Mouse (Mus musculus) stomach, postnatal 0 days (tissue): ENCODE results near the gene Cst6. TPM values are rescaled to one million over a fixed set of nuclear protein-coding genes. Genes with fewer than 3 reads are reported as not detected.

Experiments
- ATAC-seq: fragments of 200-750 bp; cut with Nextera tagmentation; 2 replicates; pipeline ENCODE4 v1.8.0; 2017; ENCODE audit not compliant: low FRiP score, low TSS enrichment
- DNase-seq: peaks from one replicate; pipeline ENCODE4 v3.0.0-alpha.2; 2016; ENCODE audit warnings: low spot score
- H3K27ac ChIP-seq: fragments of 300-500 bp; sonication (generic); replicated peaks from 2 replicates; pipeline ENCODE4 v1.5.1; 2014; ENCODE audit warnings: mild to moderate bottlenecking, control low read depth
- H3K27me3 ChIP-seq: fragments of 300-500 bp; sonication (generic); 2 replicates; pipeline ENCODE4 v1.6.1; 2014; ENCODE audit warnings: low read length; ENCODE audit not compliant: control insufficient read depth, insufficient read depth
- H3K36me3 ChIP-seq: fragments of 300-500 bp; sonication (generic); 2 replicates; pipeline ENCODE4 v1.6.1; 2014; ENCODE audit warnings: low read length, mixed read lengths; ENCODE audit not compliant: control insufficient read depth, insufficient read depth
- H3K4me1 ChIP-seq: fragments of 300-500 bp; sonication (generic); replicated peaks from 2 replicates; pipeline ENCODE4 v1.6.1; 2014; ENCODE audit warnings: antibody characterized with exemption; ENCODE audit not compliant: control insufficient read depth, insufficient read depth
- H3K4me2 ChIP-seq: fragments of 300-500 bp; sonication (generic); replicated peaks from 2 replicates; pipeline ENCODE4 v1.6.1; 2014; ENCODE audit warnings: low read depth, mild to moderate bottlenecking, control low read depth, moderate library complexity
- H3K4me3 ChIP-seq: fragments of 300-500 bp; sonication (generic); 2 replicates; pipeline ENCODE4 v1.5.1; 2014; ENCODE audit warnings: low read depth, low read length, control low read depth
- H3K9ac ChIP-seq: fragments of 300-500 bp; sonication (generic); 2 replicates; pipeline ENCODE4 v1.6.1; 2014; ENCODE audit warnings: mild to moderate bottlenecking, low read length, control low read depth, mixed read lengths
- H3K9me3 ChIP-seq: fragments of 300-500 bp; sonication (generic); 2 replicates; pipeline ENCODE4 v1.6.1; 2016; ENCODE audit warnings: low read length; ENCODE audit not compliant: control insufficient read depth
- CTCF ChIP-seq: IDR thresholded peaks from 2 replicates; pipeline ENCODE4 v1.5.1; 2016; ENCODE audit warnings: antibody characterized with exemption, low read depth, mild to moderate bottlenecking, moderate library complexity
- EP300 ChIP-seq: optimal IDR thresholded peaks from 2 replicates; pipeline ENCODE3; 2016; ENCODE audit warnings: antibody characterized with exemption
- WGBS: fragments of 180-500 bp; shearing (Covaris S2); extraction: QIAGEN DNeasy Blood & Tissue Kit; methylation state at CpG from one replicate; pipeline ENCODE4 v1.1.7; 2014; 5-methylcytosine and 5-hydroxymethylcytosine counted together
- polyA plus RNA-seq: library from polyadenylated mRNA; unstranded; fragments of >200 nt; fragmentation: Nextera tagmentation; extraction: Ambion mirVana; gene quantifications from 2 replicates; pipeline ENCODE4 v1.2.1, GENCODE M21; 2015

Gene Cst6
- polyA plus RNA-seq, 1 experiment from 2014 or later = 316 TPM

DNA sequence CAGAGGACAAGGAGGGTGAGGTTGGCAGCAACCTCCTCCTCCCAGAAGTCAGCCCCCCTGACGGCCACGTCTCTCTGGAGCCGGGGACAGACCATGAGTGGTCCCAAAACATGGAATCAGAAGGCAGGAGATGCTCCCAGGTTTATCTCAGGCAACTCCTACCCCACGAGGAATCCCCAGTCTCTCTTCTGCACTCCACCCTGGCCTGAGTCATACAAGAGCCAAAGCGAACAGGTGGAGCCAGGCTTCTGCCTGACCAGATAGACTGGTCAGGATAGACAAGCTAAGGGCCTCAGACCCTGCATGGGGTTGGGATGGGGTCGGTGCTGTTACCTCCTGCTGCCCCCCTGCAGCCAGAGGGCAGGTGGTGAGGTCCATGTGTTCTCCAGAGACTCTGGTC lies 1.3 kb downstream of the Cst6 start:
- H3K4me2 ChIP-seq = no peak overlapping the region
- H3K27ac ChIP-seq = peak overlapping the region; percentile 45; the same call in 1 of the 2 replicates
- DNase-seq (no peak), ATAC-seq (peak; percentile 24; the same call in 1 of the 2 replicates)
- no peaks in the 10 kb centered on the region for H3K4me1 ChIP-seq
- no peak overlapping the region for H3K9ac ChIP-seq
- no peak overlapping the region for H3K4me3 ChIP-seq
- TF ChIP-seq EP300 = no peak
- no peak for TF ChIP-seq CTCF
- H3K9me3 ChIP-seq = no peaks in the 10 kb centered on the region
- no peaks in the 10 kb centered on the region for H3K36me3 ChIP-seq
- 73% methylated on average over 6 of the region's 6 CpGs for WGBS
- H3K27me3 ChIP-seq = no peaks in the 10 kb centered on the region

DNA sequence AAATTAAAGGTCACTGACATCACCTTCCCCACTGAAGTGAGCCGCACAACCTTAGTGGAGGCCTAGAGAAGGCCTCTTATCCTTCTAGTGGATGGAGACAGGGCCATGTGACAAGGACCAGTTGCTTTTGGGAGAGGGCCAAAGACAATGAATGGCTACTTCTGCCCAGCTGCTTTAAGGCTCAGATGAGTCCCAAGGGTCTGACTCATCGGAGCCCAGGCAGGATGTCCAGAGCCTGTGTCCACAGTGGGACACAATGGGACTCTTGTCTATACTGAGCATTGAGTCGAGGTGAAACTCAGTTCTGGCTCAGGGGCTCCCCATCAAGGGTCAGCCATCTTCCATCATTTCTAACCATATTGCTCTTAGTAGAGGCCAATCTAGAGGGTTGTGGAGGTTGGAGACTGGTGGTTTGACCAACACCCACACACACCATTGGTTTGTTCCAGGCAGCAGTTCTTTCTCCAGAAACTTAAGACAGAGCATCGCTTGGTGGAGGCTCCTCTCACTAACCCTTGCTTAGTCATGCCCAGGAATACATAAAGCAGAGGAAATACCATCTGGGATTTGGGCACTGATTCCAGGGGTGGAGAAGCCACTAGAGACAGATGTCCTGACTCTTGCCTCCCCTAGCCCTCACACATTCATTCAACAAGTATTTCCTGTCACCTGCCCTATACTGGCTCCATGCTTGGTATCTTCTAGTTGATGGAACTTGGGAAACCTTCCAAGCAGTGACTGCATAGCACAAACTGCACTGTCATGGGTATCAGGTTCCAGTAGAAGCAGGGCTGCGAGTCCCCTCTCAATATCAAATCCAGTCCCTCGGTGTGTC lies 3.9 kb downstream of the Cst6 start:
- H3K4me3 ChIP-seq = no peak overlapping the region
- H3K27me3 ChIP-seq = no peaks in the 10 kb centered on the region
- H3K9me3 ChIP-seq = no peaks in the 10 kb centered on the region
- ATAC-seq (no peak), DNase-seq (no peak)
- no peak overlapping the region for H3K27ac ChIP-seq
- no peaks in the 10 kb centered on the region for H3K36me3 ChIP-seq
- no peaks in the 10 kb centered on the region for H3K4me1 ChIP-seq
- no peak overlapping the region for H3K9ac ChIP-seq
- no peak for TF ChIP-seq EP300
- no peak for TF ChIP-seq CTCF
- 70% methylated on average over 6 of the region's 6 CpGs for WGBS
- H3K4me2 ChIP-seq = no peak overlapping the region

DNA sequence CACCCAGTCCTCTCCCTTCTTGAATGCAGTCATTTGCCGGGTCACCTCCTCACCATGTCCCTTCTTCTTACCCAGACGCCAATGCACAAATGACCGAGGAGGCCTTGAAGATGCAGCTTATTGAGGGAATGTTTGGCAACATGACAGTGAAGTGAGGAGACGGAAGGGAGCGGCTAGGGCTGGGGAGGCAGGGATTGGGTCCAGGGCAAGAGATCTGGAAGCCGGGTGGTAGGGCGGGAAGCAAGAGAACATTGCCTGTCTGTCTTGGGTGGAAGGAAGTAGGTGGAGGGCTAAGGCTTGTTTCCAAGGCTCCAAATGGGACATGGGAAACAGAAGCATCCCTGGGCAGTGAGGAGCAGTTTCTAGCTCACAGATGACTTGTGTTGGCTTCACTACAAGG lies 8.0 kb downstream of the Cst6 start:
- no peaks in the 10 kb centered on the region for H3K27me3 ChIP-seq
- H3K9me3 ChIP-seq = no peaks in the 10 kb centered on the region
- ATAC-seq (no peak), DNase-seq (no peak)
- no peak overlapping the region for H3K27ac ChIP-seq
- WGBS = 88% methylated on average over 7 of the region's 7 CpGs
- no peaks in the 10 kb centered on the region for H3K4me1 ChIP-seq
- no peak overlapping the region for H3K4me3 ChIP-seq
- no peak for TF ChIP-seq EP300
- no peak for TF ChIP-seq CTCF
- no peak overlapping the region for H3K4me2 ChIP-seq
- H3K9ac ChIP-seq = no peak overlapping the region
- H3K36me3 ChIP-seq = no peaks in the 10 kb centered on the region

DNA sequence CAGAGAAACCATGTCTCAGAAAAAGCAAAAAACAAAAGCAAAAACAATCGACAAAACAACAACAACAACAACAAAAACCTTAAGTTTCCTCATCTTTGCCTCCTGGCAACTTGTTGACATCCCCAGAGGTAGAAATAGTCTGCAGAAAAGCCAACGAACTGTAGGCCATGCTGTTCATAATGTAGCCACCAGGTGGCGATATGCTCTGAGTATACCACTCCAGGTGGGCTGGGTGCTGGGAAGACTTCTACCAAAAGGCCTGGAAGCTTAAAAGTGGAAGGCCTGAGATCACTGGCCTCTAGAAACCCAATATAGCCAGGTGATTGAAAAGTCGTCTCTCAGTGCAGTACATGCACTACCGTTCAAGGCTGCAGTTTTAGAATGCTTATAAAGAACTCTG lies 11.4 kb downstream of the Cst6 start:
- Histone ChIP-seq H3K9ac (no peak overlapping the region), H3K4me2 (no peak overlapping the region), H3K9me3 (no peaks in the 10 kb centered on the region), H3K27me3 (no peaks in the 10 kb centered on the region), H3K27ac (no peak overlapping the region), H3K4me1 (no peaks in the 10 kb centered on the region), H3K4me3 (no peak overlapping the region), H3K36me3 (no peaks in the 10 kb centered on the region)
- ATAC-seq (0 out of 2 replicates have a peak, but pooled peaks have one; percentile 43), DNase-seq (peak; percentile 81)
- TF ChIP-seq EP300 = no peak
- peak; percentile 94 for TF ChIP-seq CTCF
- 19% methylated on average over 5 of the region's 5 CpGs for WGBS

DNA sequence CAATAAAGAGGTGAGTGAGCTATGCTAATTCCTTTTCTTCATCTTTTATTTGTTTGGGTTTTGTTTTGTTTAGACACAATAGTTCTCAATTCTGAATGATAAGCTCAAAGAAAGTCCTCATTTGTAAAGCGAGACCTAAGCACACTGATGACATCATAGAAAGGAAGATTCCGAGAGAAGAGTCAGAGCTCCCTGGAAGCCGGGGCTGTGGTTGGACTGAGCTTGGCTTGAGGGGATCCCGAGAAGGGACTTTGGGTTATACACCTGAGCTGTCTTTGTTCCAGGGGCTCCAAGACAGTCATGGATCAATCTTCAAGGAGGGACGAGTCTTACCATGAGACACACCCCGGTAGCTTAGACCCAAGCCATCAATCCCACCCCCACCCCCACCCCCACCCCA lies 13.9 kb downstream of the Cst6 start, which contains the start of gene Catsper1:
Gene Catsper1 (plus strand): TSS at position 301 of the 400 bp plus-strand sequence.
- TF ChIP-seq EP300 = no peak
- TF ChIP-seq CTCF = no peak
- WGBS = 90% methylated on average over 6 of the region's 6 CpGs
- Histone ChIP-seq H3K9ac (no peak within 1 kb of the TSS), H3K4me3 (no peak within 1 kb of the TSS), H3K36me3 (no peaks in the 10 kb centered on the region), H3K27ac (no peak within 1 kb of the TSS), H3K4me2 (no peak within 1 kb of the TSS), H3K4me1 (no peaks in the 10 kb centered on the region), H3K27me3 (no peaks in the 10 kb centered on the region), H3K9me3 (no peaks in the 10 kb centered on the region)
- ATAC-seq = no peak
- no peak for DNase-seq

DNA sequence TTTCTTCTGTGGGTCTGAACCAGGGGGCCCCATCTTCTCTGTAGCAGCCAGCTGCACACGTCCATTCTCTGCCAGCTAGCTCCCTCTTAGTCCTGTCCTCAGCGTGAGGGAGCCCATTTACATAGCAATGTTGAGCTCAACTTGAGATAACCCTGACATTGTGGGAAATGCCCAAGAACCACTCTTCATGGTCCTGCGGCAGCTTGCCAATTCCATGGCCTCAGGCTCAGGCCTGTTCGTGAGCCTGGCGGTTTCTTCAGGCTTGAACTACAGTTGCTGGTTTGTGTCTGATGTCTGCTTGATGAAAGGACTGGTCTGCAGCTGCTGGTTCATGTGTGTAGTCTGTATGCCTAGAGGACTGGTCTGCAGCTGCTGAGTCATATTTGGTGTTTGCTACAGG lies 14.6 kb downstream of the Cst6 start:
- H3K4me2 ChIP-seq = no peak overlapping the region
- no peak overlapping the region for H3K27ac ChIP-seq
- no peaks in the 10 kb centered on the region for H3K27me3 ChIP-seq
- no peak overlapping the region for H3K4me3 ChIP-seq
- H3K36me3 ChIP-seq = no peaks in the 10 kb centered on the region
- WGBS = 50% methylated on average over 5 of the region's 5 CpGs
- H3K9me3 ChIP-seq = no peaks in the 10 kb centered on the region
- H3K4me1 ChIP-seq = no peaks in the 10 kb centered on the region
- no peak overlapping the region for H3K9ac ChIP-seq
- ATAC-seq (no peak), DNase-seq (no peak)
- TF ChIP-seq CTCF (no peak), EP300 (no peak)
